Mouse (Mus musculus) intestine, postnatal 0 days (tissue): ENCODE results near the gene Zbtb9. TPM values are rescaled to one million over a fixed set of nuclear protein-coding genes. Genes with fewer than 3 reads are reported as not detected.

ENCODE experiments used
- ATAC-seq: fragments of 200-750 bp; cut with Nextera tagmentation; 2 replicates; pipeline ENCODE4 v1.8.0; 2017; ENCODE audit warnings: mild to moderate bottlenecking, moderate TSS enrichment, moderate library complexity
- H3K27ac ChIP-seq: fragments of 300-500 bp; sonication (generic); 2 replicates; pipeline ENCODE4 v1.5.1; 2014; ENCODE audit warnings: mild to moderate bottlenecking, low read depth, low read length, moderate library complexity
- H3K27me3 ChIP-seq: fragments of 300-500 bp; sonication (generic); replicated peaks from 2 replicates; pipeline ENCODE4 v1.6.1; 2014; ENCODE audit warnings: low read length, mixed read lengths; ENCODE audit not compliant: control insufficient read depth, insufficient read depth
- H3K36me3 ChIP-seq: fragments of 300-500 bp; sonication (generic); 2 replicates; pipeline ENCODE4 v1.6.1; 2014; ENCODE audit warnings: mild to moderate bottlenecking, moderate library complexity; ENCODE audit not compliant: control insufficient read depth, insufficient read depth
- H3K4me1 ChIP-seq: fragments of 300-500 bp; sonication (generic); replicated peaks from 2 replicates; pipeline ENCODE4 v1.6.1; 2014; ENCODE audit warnings: antibody characterized with exemption, low read length, mixed read lengths; ENCODE audit not compliant: control insufficient read depth, insufficient read depth
- H3K4me2 ChIP-seq: fragments of 300-500 bp; sonication (generic); replicated peaks from 2 replicates; pipeline ENCODE4 v1.6.1; 2014; ENCODE audit warnings: low read depth, mild to moderate bottlenecking, moderate library complexity
- H3K4me3 ChIP-seq: fragments of 300-500 bp; sonication (generic); 2 replicates; pipeline ENCODE4 v1.5.1; 2014; ENCODE audit warnings: low read depth, low read length
- H3K9ac ChIP-seq: fragments of 300-500 bp; sonication (generic); 2 replicates; pipeline ENCODE4 v1.6.1; 2014; ENCODE audit warnings: mild to moderate bottlenecking, low read depth, low read length
- H3K9me3 ChIP-seq: fragments of 300-500 bp; sonication (generic); 2 replicates; pipeline ENCODE4 v1.6.1; 2016; ENCODE audit warnings: mixed run types; ENCODE audit not compliant: control insufficient read depth
- CTCF ChIP-seq: sonication (generic); IDR thresholded peaks from 2 replicates; pipeline ENCODE4 v1.5.1; 2016; ENCODE audit warnings: low read depth, mild to moderate bottlenecking, control low read depth, antibody characterized with exemption, moderate library complexity
- WGBS: fragments of 180-500 bp; shearing (Covaris S2); extraction: QIAGEN DNeasy Blood & Tissue Kit; methylation state at CpG from one replicate; pipeline ENCODE4 v1.1.7; 2014; 5-methylcytosine and 5-hydroxymethylcytosine counted together
- microRNA-seq: library from miRNA; unstranded; fragments of <30 nt; microRNA quantifications from one replicate; pipeline ENCODE4, GENCODE M21; 2016
- polyA plus RNA-seq: library from polyadenylated mRNA; unstranded; fragments of >200 nt; fragmentation: Nextera tagmentation; extraction: Ambion mirVana; gene quantifications from 2 replicates; pipeline ENCODE4 v1.2.1, GENCODE M21; 2015

Gene Zbtb9
- polyA plus RNA-seq, 1 experiment from 2014 or later = 6.5 TPM

- no peak for ATAC-seq
- Histone ChIP-seq H3K36me3 (no peaks in the 10 kb centered on the region), H3K27me3 (no peaks in the 10 kb centered on the region), H3K27ac (no peak overlapping the region; the same call in 1 of the 2 replicates), H3K4me2 (no peak overlapping the region; the same call in 1 of the 2 replicates), H3K9me3 (no peaks in the 10 kb centered on the region), H3K4me1 (peaks cover 21% of the 10 kb centered on the region; the same call in 1 of the 2 replicates), H3K4me3 (no peak overlapping the region), H3K9ac (no peak overlapping the region)
- no peak for TF ChIP-seq CTCF
- WGBS = 50% methylated on average over 5 of the region's 5 CpGs
Measured at GRCm38 (mm10) chr17:27050853-27051252, 77.9 kb downstream of the Zbtb9 start.

GRCm38 (mm10) chr17:27051514-27051913 is 78.5 kb downstream of the Zbtb9 start:
- H3K27ac ChIP-seq = peak overlapping the region; percentile 28
- WGBS = 20% methylated on average over 9 of the region's 11 CpGs
- H3K9me3 ChIP-seq = no peaks in the 10 kb centered on the region
- H3K9ac ChIP-seq = peak overlapping the region; percentile 26; the same call in 1 of the 2 replicates
- H3K4me1 ChIP-seq = peaks cover 20% of the 10 kb centered on the region; the same call in 1 of the 2 replicates
- H3K4me3 ChIP-seq = peak overlapping the region; percentile 29
- no peak for TF ChIP-seq CTCF
- ATAC-seq = no peak
- H3K36me3 ChIP-seq = no peaks in the 10 kb centered on the region
- peak overlapping the region; percentile 61 for H3K4me2 ChIP-seq
- H3K27me3 ChIP-seq = no peaks in the 10 kb centered on the region

DNA sequence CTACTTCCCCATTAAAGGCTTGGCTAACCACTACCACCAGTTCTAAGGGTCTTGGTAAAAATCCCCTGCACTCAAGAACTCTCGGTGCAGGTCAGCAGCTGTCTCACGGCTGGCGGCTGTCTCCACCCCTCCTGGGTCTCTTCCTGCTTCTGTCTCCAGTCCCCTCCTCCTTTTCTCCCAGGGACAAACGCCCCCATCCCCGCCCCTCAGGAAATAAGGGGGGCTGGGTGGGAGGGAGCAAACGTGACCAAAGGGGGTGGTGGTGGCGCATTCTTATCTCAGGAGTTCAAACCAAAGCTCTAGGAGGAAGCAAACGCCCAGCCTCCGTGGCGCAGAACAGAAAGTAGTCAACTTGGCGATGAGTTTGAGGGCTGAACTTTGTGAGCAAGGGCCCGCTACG is 83.2 kb downstream of the Zbtb9 start:
- Histone ChIP-seq H3K9me3 (no peaks in the 10 kb centered on the region), H3K36me3 (no peaks in the 10 kb centered on the region), H3K4me3 (peak overlapping the region; percentile 71), H3K9ac (peak overlapping the region; percentile 68; the same call in 1 of the 2 replicates), H3K4me1 (peaks cover 17% of the 10 kb centered on the region; the same call in 1 of the 2 replicates), H3K4me2 (peak overlapping the region; percentile 96), H3K27ac (peak overlapping the region; percentile 90), H3K27me3 (no peaks in the 10 kb centered on the region)
- ATAC-seq = peak; percentile 48
- 0 out of 2 replicates have a peak, but pooled peaks have one; percentile 6 for TF ChIP-seq CTCF
- WGBS = 0% methylated on average over 13 of the region's 13 CpGs

DNA sequence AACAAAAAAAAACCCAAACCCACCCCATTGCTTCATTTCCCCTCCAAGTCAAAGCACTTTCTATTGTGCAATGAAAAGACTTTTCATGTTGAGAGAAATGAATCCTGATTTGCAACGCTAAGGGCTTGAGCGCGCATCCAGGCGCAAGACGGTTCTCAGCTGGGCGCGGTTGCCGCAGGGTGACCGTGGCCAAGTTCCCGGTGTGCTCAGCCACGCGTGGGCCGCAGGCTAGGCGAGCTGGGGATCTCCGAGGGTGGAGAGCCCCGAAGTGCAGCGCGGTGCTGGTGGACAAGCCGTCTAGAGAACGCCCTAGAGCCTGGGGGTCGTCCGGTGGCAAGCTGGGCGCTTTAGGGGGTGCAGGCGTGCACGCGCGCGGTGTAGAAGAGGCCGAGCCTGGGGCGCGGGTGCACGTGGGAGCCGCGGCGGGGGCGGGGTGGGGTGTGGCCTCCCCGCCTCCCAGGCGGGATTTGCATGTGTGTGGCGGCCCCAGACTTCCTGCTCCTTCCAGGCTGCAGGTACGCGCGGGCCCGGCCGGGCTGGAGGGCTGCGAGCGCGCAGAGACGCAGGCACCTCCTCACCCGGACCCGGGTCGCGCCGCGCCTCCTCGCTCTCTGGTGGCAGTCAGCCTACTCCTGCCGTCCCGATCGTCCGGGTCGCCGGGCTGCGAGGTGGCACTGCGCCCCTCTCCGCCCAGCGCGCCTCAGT is 84.0 kb downstream of the Zbtb9 start, which contains the start of gene Itpr3:
Gene Itpr3 (plus strand): TSS at position 493 of the 705 bp plus-strand sequence.
- peak within 1 kb of the TSS; percentile 90 for H3K27ac ChIP-seq
- WGBS = under 1% methylated on average over 52 of the region's 66 CpGs
- no peaks in the 10 kb centered on the region for H3K9me3 ChIP-seq
- peak within 1 kb of the TSS; percentile 68 for H3K9ac ChIP-seq
- H3K4me2 ChIP-seq = peak within 1 kb of the TSS; percentile 96
- no peaks in the 10 kb centered on the region for H3K36me3 ChIP-seq
- H3K4me1 ChIP-seq = peaks cover 13% of the 10 kb centered on the region; the same call in 1 of the 2 replicates
- peak; percentile 77 for ATAC-seq
- no peak for TF ChIP-seq CTCF
- H3K4me3 ChIP-seq = peak within 1 kb of the TSS; percentile 71
- no peaks in the 10 kb centered on the region for H3K27me3 ChIP-seq

GRCm38 (mm10) chr17:27057517-27058055 is 84.6 kb downstream of the Zbtb9 start:
- Histone ChIP-seq H3K36me3 (no peaks in the 10 kb centered on the region), H3K4me1 (peaks cover 10% of the 10 kb centered on the region; the same call in 1 of the 2 replicates), H3K4me3 (peak overlapping the region; percentile 71), H3K9me3 (no peaks in the 10 kb centered on the region), H3K9ac (peak overlapping the region; percentile 68), H3K4me2 (peak overlapping the region; percentile 96), H3K27ac (peak overlapping the region; percentile 90), H3K27me3 (no peaks in the 10 kb centered on the region)
- peak; percentile 5; the same call in 1 of the 2 replicates for ATAC-seq
- no peak for TF ChIP-seq CTCF
- 4% methylated on average over 24 of the region's 24 CpGs for WGBS

Small RNAs within 50 kb of the gene (microRNA-seq; reads per million reads assigned to microRNA genes)
- not detected for gene Mir3083
- gene Mir6968 = not detected

Other genes starting within 250 kb of the Zbtb9 start
- 29.7 and 30.7 TPM in 2 replicates for gene Bnip1, start 192.1 kb upstream of the Zbtb9 start, polyA plus RNA-seq
- gene Nkx2-5, start 128.2 kb upstream of the Zbtb9 start, polyA plus RNA-seq = 0.08 and 0.58 TPM in 2 replicates
- 0.94 and 1.4 TPM in 2 replicates for gene Kifc5b, start 56.1 kb upstream of the Zbtb9 start, polyA plus RNA-seq
- gene Phf1, start 40.1 kb upstream of the Zbtb9 start, polyA plus RNA-seq = 11.2 and 11.6 TPM in 2 replicates
- gene Cuta, start 33.6 kb upstream of the Zbtb9 start, polyA plus RNA-seq = 287 and 304 TPM in 2 replicates
- 0.35 and 0.39 TPM in 2 replicates for gene Syngap1, start 31.9 kb upstream of the Zbtb9 start, polyA plus RNA-seq
- gene Bak1, start 55.8 kb downstream of the Zbtb9 start, polyA plus RNA-seq = 18.1 and 18.2 TPM in 2 replicates
- gene Itpr3, start 84.1 kb downstream of the Zbtb9 start, polyA plus RNA-seq = 6.1 and 7.2 TPM in 2 replicates
- 190 and 206 TPM in 2 replicates for gene Uqcc2, start 160.7 kb downstream of the Zbtb9 start, polyA plus RNA-seq
- not detected in 2 replicates for gene Ip6k3, start 194.6 kb downstream of the Zbtb9 start, polyA plus RNA-seq
- 9.9 and 10.1 TPM in 2 replicates for gene Lemd2, start 231.3 kb downstream of the Zbtb9 start, polyA plus RNA-seq